Mouse (Mus musculus) heart, postnatal 4 days (tissue): Measurements from ENCODE around the gene Grap. TPM values are rescaled to one million over a fixed set of nuclear protein-coding genes. Genes with fewer than 3 reads are reported as not detected.
"Not testable (repeated sequence)": the region's sequence is repeated elsewhere in the genome, so short reads cannot be mapped to it uniquely, and the experiment has no call there.

Source experiments
- DNase-seq: peaks from one replicate; pipeline ENCODE4 v3.0.0; 2021
- total RNA-seq, 2 experiments: library from RNA; stranded (reverse); gene quantifications; 2 replicates each; pipeline ENCODE4 v1.2.3; 2021

Grap gene
- total RNA-seq, 2 experiments from 2014 or later = 8.8 to 10.4 TPM

GRCm38 (mm10) chr11:61639601-61640177 is 13.4 kb upstream of the Grap start:
- DNase-seq = no peak

GRCm38 (mm10) chr11:61640585-61640984 is 12.5 kb upstream of the Grap start:
- not testable (repeated sequence) for DNase-seq

- DNase-seq = no peak
Observed at GRCm38 (mm10) chr11:61642106-61642505, 11.0 kb upstream of the Grap start.

- DNase-seq = no peak
Observed at GRCm38 (mm10) chr11:61643184-61643961, 9.7 kb upstream of the Grap start.

GRCm38 (mm10) chr11:61644576-61645326 is 8.3 kb upstream of the Grap start:
- peak; percentile 42 for DNase-seq

GRCm38 (mm10) chr11:61645357-61645857 is 7.7 kb upstream of the Grap start:
- no peak for DNase-seq

- no peak for DNase-seq
Observed at GRCm38 (mm10) chr11:61646499-61647039, 6.5 kb upstream of the Grap start.

- no peak for DNase-seq
Observed at GRCm38 (mm10) chr11:61647110-61647910, 5.8 kb upstream of the Grap start.

- peak; percentile 38 for DNase-seq
Observed at GRCm38 (mm10) chr11:61647956-61648748, 4.9 kb upstream of the Grap start.

- no peak for DNase-seq
Observed at GRCm38 (mm10) chr11:61648749-61649115, 4.3 kb upstream of the Grap start.

GRCm38 (mm10) chr11:61649163-61649580 is 3.9 kb upstream of the Grap start:
- DNase-seq = no peak

- DNase-seq = no peak
Observed at GRCm38 (mm10) chr11:61649626-61650025, 3.4 kb upstream of the Grap start.

GRCm38 (mm10) chr11:61650470-61651265 is 2.4 kb upstream of the Grap start:
- no peak for DNase-seq

- no peak for DNase-seq
Observed at GRCm38 (mm10) chr11:61652216-61652615, 849 bp upstream of the Grap start.

GRCm38 (mm10) chr11:61653568-61653967 is 503 bp downstream of the Grap start:
- DNase-seq = no peak

GRCm38 (mm10) chr11:61654786-61655311 is 1.8 kb downstream of the Grap start:
- DNase-seq = no peak

- DNase-seq = no peak
Observed at GRCm38 (mm10) chr11:61655649-61656048, 2.6 kb downstream of the Grap start.

- DNase-seq = no peak
Observed at GRCm38 (mm10) chr11:61656148-61656850, 3.2 kb downstream of the Grap start.

GRCm38 (mm10) chr11:61657432-61657831 is 4.4 kb downstream of the Grap start:
- DNase-seq = no peak
